Mouse (Mus musculus) G1E (cell line): ENCODE results near the gene Prodh2. TPM values are rescaled to one million over a fixed set of nuclear protein-coding genes. Genes with fewer than 3 reads are reported as not detected.

Experiments
- ATAC-seq: 2 replicates; pipeline ENCODE4 v1.8.0; 2016; ENCODE audit warnings: mild to moderate bottlenecking; ENCODE audit not compliant: insufficient number of reproducible peaks, poor library complexity, low FRiP score, severe bottlenecking; ENCODE audit errors: extremely low read depth
- DNase-seq: peaks from one replicate; pipeline ENCODE4 v3.0.0; 2012; ENCODE audit warnings: low spot score
- H3K27me3 ChIP-seq: 2 replicates; pipeline ENCODE4 v1.6.1; 2012; ENCODE audit warnings: mild to moderate bottlenecking, low read length, inconsistent platforms; ENCODE audit not compliant: insufficient read depth
- H3K36me3 ChIP-seq: replicated peaks from 2 replicates; pipeline ENCODE3; 2012; ENCODE audit warnings: mild to moderate bottlenecking, inconsistent platforms
- H3K4me1 ChIP-seq: 2 replicates; pipeline ENCODE4 v1.6.1; 2012; ENCODE audit warnings: low read depth, low read length, inconsistent platforms, mixed read lengths; ENCODE audit not compliant: insufficient read depth
- H3K4me3 ChIP-seq: 2 replicates; pipeline ENCODE4 v1.5.1; 2012; ENCODE audit warnings: low read depth, mild to moderate bottlenecking, inconsistent platforms, low read length, moderate library complexity, mixed read lengths
- H3K9me3 ChIP-seq: replicated peaks from 2 replicates; pipeline ENCODE4 v1.6.1; 2012; ENCODE audit warnings: inconsistent platforms
- CTCF ChIP-seq: IDR thresholded peaks from 2 replicates; pipeline ENCODE4 v1.5.1; 2012; ENCODE audit warnings: low read depth, low read length, inconsistent platforms, mixed read lengths
- GATA1 ChIP-seq: IDR thresholded peaks from 2 replicates; pipeline ENCODE4 v1.6.1; 2012; ENCODE audit warnings: borderline replicate concordance, low read length, inconsistent platforms, mixed read lengths
- GATA2 ChIP-seq: IDR thresholded peaks from 2 replicates; pipeline ENCODE4 v1.6.1; 2012; ENCODE audit warnings: low read depth, low read length, inconsistent platforms, borderline replicate concordance
- POLR2AphosphoS5 ChIP-seq: IDR thresholded peaks from 2 replicates; pipeline ENCODE4 v1.6.1; 2012; ENCODE audit warnings: low read depth, low read length, inconsistent platforms; ENCODE audit not compliant: insufficient replicate concordance
- TAL1 ChIP-seq: conservative IDR thresholded peaks from 2 replicates; pipeline ENCODE4 v1.6.1; 2012; ENCODE audit warnings: low read depth, low read length, inconsistent platforms, mixed read lengths
- polyA plus RNA-seq: library from polyadenylated mRNA; stranded (reverse); fragments of >175 nt; gene quantifications from 2 replicates; pipeline ENCODE4 v1.2.3, GENCODE M21; 2012
- total RNA-seq, 2 experiments: library from RNA; stranded (forward) in 1 of 2; stranded (reverse) in 1 of 2; fragments of 200-1000 nt in 1 of 2; fragments of >200 nt in 1 of 2; fragmentation: Nextera tagmentation in 1 of 2; gene quantifications; 2 replicates each; pipeline ENCODE4 v1.2.3; 2014 to 2017

The Prodh2 gene
- total and polyA plus RNA-seq, 3 experiments: not detected

- Histone ChIP-seq H3K4me3 (no peak overlapping the region), H3K27me3 (peaks cover 20% of the 10 kb centered on the region), H3K36me3 (no peaks in the 10 kb centered on the region), H3K4me1 (no peaks in the 10 kb centered on the region), H3K9me3 (no peaks in the 10 kb centered on the region)
- TF ChIP-seq GATA2 (no peak), CTCF (no peak), POLR2AphosphoS5 (no peak), TAL1 (no peak), GATA1 (no peak)
- no peak for ATAC-seq
- DNase-seq: no peak
These were observed 39.7 kb upstream of the Prodh2 start for GRCm38 (mm10) chr7:30453766-30454165.

- Histone ChIP-seq H3K27me3 (peaks cover 20% of the 10 kb centered on the region), H3K4me3 (no peak overlapping the region), H3K4me1 (no peaks in the 10 kb centered on the region), H3K9me3 (no peaks in the 10 kb centered on the region), H3K36me3 (no peaks in the 10 kb centered on the region)
- ATAC-seq: no peak
- TF ChIP-seq POLR2AphosphoS5: no peak
- TF ChIP-seq GATA1: no peak
- no peak for TF ChIP-seq CTCF
- no peak for DNase-seq
These were observed 39.2 kb upstream of the Prodh2 start for GRCm38 (mm10) chr7:30454259-30454658.

- Histone ChIP-seq H3K4me3 (no peak overlapping the region), H3K4me1 (no peaks in the 10 kb centered on the region), H3K27me3 (peaks cover 22% of the 10 kb centered on the region), H3K9me3 (no peaks in the 10 kb centered on the region), H3K36me3 (no peaks in the 10 kb centered on the region)
- ATAC-seq (no peak), DNase-seq (no peak)
- no peak for TF ChIP-seq GATA1
- TF ChIP-seq GATA2: no peak
- TF ChIP-seq POLR2AphosphoS5: no peak
- TF ChIP-seq CTCF: no peak
- TF ChIP-seq TAL1: no peak
These were observed 36.9 kb upstream of the Prodh2 start for GRCm38 (mm10) chr7:30456487-30456886.

GRCm38 (mm10) chr7:30456911-30457628 lies 36.4 kb upstream of the Prodh2 start:
- TF ChIP-seq TAL1: no peak
- TF ChIP-seq CTCF: no peak
- TF ChIP-seq POLR2AphosphoS5: no peak
- no peak for TF ChIP-seq GATA2
- no peak for TF ChIP-seq GATA1
- peaks cover 22% of the 10 kb centered on the region for H3K27me3 ChIP-seq
- DNase-seq: no peak
- H3K4me3 ChIP-seq: no peak overlapping the region
- H3K9me3 ChIP-seq: no peaks in the 10 kb centered on the region
- no peaks in the 10 kb centered on the region for H3K4me1 ChIP-seq
- no peak for ATAC-seq
- H3K36me3 ChIP-seq: no peaks in the 10 kb centered on the region

- TF ChIP-seq GATA2 (no peak), TAL1 (no peak), GATA1 (no peak), CTCF (no peak), POLR2AphosphoS5 (no peak)
- no peak for ATAC-seq
- Histone ChIP-seq H3K36me3 (no peaks in the 10 kb centered on the region), H3K27me3 (peaks cover 25% of the 10 kb centered on the region), H3K9me3 (no peaks in the 10 kb centered on the region), H3K4me3 (no peak within 1 kb of the TSS), H3K4me1 (no peaks in the 10 kb centered on the region)
- no peak for DNase-seq
These were observed 35.6 kb upstream of the Prodh2 start, which contains the start of the genes Kirrel2 and Nphs1 for GRCm38 (mm10) chr7:30457629-30458330. Gene Kirrel2 (minus strand): TSS chr7:30457690. Gene Nphs1 (plus strand): TSS chr7:30458315.

- H3K4me3 ChIP-seq: no peak overlapping the region
- no peak for ATAC-seq
- H3K9me3 ChIP-seq: no peaks in the 10 kb centered on the region
- TF ChIP-seq TAL1: no peak
- no peak for TF ChIP-seq POLR2AphosphoS5
- TF ChIP-seq GATA1: no peak
- no peak for DNase-seq
- H3K27me3 ChIP-seq: peaks cover 25% of the 10 kb centered on the region
- H3K4me1 ChIP-seq: no peaks in the 10 kb centered on the region
- no peaks in the 10 kb centered on the region for H3K36me3 ChIP-seq
These were observed 33.9 kb upstream of the Prodh2 start for GRCm38 (mm10) chr7:30459484-30459883.
